Mouse (Mus musculus): Measurements from ENCODE around the gene Actbl2.
A peak's percentile ranks its signal among the peaks of the same experiment; 100 is the strongest.

Gene Actbl2

GRCm38 (mm10) chr13:111254713-111255112 lies at the start of gene Actbl2:
TSS of gene Actbl2 (plus strand) at chr13:111255013.
- DNase-seq (ENCODE audit: low spot score in 2 of 2) = no peak

DNA sequence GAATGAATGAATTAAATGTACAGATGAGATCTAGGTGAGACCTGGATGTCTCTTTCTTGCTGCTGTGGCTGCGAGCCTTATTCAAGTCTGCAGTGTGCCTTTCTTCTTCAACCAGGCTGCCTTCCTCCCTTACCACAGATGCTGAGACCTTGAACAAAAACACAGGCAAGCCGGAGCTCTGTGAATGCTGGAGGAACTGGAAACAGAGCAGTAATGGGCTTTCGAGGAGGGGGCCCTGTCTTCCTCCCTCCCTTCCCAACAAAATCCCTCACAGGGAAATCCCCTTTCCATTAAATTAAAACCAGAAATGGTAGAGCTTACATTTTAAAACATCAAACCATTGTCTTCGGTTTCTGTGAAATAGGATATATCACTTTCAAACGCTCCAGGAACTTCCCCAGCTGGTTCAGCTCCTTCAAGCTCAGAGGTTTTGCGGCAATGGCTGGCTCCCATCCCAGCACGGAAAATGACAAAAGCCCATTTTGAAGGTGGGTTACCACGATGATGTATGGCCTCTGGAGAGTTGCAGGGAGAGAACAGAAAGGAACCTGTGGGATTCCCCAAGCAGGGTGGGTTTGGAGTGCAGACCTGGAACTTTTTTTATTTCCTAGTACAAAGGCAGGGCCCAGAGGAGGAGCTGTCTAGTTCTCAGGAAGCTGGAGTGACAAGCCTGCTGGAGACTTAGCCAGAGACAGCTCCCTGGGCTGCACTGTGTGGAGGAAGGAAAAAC lies 44.0 kb upstream of the Actbl2 start:
- no peak for DNase-seq (ENCODE audit: low spot score in 2 of 2)

DNA sequence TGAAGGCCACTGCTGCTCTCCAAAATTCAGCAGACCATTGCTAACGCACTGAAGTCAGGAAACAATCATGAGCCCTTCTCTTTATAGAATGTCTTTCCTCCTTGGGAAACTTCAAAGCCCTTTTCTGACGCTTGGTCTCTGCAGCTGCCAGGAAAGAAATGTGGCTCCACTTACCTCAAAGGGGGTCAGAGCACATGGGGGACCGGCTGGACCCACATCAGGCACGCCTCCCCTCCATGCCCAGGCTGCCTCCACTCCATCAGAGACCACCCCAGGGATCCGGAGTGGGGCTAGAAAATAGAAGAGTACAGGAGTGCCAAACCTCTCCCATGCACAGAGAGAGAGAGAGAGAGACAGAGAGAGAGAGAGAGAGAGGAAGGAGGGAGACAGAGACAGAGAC lies 26.0 kb upstream of the Actbl2 start:
- no peak for DNase-seq (ENCODE audit: low spot score in 2 of 2)

- no peak for DNase-seq (ENCODE audit: low spot score in 2 of 2)
Measured at GRCm38 (mm10) chr13:111229541-111229940, 25.3 kb upstream of the Actbl2 start.

DNA sequence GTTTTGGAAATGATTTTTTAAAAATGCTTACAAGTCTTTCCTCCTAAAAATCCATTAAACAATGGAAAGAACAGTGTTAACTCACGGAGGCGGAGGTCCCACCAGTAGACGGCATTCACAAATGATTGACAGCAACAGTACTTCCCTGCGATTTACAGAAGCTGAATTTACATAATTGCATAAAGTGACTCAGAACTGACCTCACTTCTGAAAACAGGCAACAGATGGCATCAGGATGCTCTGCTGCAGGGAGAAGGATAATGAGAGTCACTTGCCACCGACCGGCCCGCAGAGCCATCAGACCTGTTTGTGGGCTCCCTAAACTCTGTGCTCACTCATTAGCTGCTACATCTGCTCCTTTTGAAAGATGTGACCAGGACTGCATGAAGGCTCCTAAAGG lies 22.4 kb upstream of the Actbl2 start:
- no peak for DNase-seq (ENCODE audit: low spot score in 2 of 2)

DNA sequence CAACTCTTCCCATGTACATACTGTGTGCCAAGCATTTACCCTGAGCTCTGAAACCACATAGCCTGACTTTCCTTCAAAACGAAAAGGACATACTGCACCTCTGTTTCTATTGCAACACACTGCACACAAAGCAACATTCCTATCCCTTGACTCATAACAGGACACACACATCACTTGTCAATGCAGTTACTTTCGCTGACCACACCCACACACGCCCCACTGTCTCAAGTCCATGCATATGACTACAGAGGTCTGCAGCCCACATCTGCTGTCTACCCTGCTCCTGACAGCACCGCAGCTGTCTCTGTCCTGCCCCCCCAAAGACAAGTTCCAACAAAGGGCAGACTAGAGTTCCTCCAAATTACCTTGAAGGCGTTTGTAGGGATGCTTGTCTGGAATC lies 21.5 kb upstream of the Actbl2 start:
- peak in 1 of 2 experiments; percentile 13 for DNase-seq (ENCODE audit: low spot score in 2 of 2)

- no peak for DNase-seq (ENCODE audit: low spot score in 2 of 2)
Measured at GRCm38 (mm10) chr13:111234573-111234972, 20.2 kb upstream of the Actbl2 start.

GRCm38 (mm10) chr13:111235719-111236166 lies 19.1 kb upstream of the Actbl2 start:
- peak in 1 of 2 experiments; percentile 9 for DNase-seq (ENCODE audit: low spot score in 2 of 2)

- no peak for DNase-seq (ENCODE audit: low spot score in 2 of 2)
Measured at GRCm38 (mm10) chr13:111236461-111236864, 18.4 kb upstream of the Actbl2 start.

DNA sequence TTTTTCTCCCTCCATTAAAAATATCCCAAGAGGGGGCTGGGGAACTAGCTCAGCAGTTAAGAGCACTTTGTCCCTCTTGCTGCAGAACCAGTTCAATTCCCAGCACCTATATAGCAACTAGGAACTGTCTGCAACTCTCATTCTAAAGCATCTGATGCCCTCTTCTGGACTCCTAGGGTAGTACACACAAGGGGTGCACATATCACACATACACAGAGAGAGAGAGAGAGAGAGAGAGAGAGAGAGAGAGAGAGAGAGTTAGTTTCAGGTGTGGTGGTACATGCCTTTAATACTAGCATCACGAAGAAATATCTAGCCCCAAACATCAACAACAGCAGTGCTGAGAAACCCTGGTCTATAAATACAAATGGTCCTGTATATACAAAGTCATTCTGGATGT lies 17.5 kb upstream of the Actbl2 start:
- DNase-seq (ENCODE audit: low spot score in 2 of 2) = no peak

DNA sequence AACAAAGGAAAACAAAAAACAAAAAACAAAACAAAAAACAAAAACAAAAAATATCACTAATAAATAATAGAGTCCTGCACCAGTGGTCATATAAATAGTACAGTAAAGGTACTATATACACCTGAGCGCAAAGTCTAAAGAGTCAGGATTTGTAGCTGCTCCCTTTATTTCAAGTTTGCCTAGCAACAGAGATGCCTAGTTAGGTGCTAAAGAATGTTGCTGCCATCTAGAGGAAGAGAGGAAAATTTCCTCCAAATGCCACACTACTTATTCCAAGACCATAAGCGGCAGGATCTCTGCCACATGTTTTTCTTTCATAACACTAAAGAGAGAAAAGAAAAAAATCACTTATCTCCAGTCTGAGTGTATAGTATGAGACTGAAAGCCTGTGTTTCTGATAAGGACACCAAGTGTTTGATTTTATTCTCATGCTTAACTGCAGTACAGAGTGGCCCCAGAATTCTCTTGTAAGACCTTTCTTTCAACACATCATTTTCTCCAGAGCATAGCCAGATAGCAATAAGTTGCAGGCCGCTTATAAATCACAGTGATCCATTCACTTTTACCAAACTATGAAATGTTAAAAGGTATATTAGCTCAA lies 16.8 kb upstream of the Actbl2 start:
- DNase-seq (ENCODE audit: low spot score in 2 of 2) = no peak

DNA sequence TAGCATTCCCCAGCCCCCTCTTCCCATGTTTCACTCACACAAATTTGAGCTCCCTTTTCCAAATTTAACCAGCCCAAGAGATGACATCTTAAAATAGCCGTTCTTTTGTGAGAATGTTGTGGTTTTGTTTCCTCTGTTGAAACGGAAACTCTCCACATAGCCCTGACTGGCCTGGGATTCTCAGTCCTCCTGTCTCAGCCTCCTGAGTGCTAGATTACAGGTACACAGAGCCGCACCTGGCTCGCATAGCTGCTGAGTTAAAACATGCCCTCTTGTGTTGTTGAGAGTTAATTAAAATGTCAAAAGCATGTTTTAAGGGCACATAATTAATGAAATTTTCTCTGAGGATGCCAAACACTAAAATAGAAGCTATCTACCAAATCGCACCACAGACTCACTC lies 3.7 kb upstream of the Actbl2 start:
- no peak for DNase-seq (ENCODE audit: low spot score in 2 of 2)

DNA sequence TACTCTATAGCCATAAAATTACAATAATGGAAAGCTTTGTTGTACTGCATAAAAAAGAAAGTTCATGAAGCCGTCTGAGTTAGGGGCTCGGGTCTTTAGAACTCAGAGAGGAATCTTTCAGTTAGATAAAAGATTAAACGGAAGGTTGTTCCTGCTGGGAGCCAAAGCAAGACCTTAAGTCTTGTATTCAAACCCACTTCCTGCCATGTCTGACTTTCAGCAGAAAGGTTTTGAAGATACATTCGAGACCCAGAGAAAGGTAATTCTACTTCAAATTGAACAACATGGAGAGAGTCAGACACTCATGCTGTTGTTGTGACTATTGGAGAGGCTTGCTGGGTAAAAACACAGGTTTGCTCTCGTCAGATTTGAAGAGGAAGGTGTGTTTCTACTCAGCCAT lies 3.0 kb upstream of the Actbl2 start:
- no peak for DNase-seq (ENCODE audit: low spot score in 2 of 2)

GRCm38 (mm10) chr13:111258016-111258415 lies 3.2 kb downstream of the Actbl2 start:
- no peak for DNase-seq (ENCODE audit: low spot score in 2 of 2)

DNA sequence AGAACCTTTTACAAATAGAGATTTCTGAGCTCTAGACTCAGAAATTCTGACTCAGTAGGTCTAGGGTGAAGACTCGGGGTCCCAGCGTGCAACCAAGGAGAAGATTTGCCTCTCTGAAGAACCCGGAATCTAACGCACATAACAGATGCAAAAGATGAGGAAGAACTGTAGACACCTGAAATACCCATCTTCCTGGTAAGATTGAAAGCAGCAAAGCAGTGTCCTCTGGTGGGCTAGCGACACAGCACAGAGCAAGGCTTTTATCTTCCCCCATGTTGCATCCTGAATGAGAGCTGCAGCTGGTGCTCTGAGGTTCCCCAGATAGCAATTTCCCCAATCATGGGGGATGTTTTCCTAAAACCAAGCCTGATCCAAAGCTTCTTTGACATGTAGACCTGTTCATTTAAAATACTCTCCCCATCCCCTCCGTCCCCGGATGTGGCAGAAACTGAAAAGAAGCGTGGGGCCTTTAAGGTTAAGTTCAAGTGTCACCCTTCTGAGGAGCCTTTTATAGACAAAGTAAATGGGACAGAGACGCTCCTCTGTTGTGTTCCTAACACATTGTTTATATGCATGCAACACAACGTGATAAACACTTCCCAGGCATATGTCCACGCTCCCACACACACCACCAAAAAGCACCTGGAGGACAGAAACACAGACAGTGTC lies 3.7 kb downstream of the Actbl2 start:
- DNase-seq (ENCODE audit: low spot score in 2 of 2) = no peak

- DNase-seq (ENCODE audit: low spot score in 2 of 2) = no peak
Measured at GRCm38 (mm10) chr13:111259093-111259491, 4.3 kb downstream of the Actbl2 start.

DNA sequence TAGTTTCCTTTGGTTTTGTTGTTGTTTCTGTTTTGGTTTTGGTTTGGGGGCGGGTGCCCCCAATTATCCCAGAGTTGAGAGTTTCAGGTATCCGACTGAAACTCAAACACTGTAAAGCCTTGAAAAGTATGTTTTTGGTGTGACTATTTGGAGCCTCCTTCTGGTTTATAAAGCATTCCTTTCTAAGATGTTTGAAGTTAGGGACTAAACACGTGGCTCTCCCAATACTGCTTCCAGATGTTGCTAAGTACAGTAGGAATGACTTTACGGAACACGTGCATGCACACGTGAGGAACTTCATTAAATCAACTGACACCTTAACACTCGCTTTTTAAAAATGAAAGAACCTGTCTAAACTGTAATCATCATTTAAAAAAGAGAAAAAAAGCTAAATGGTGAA lies 4.9 kb downstream of the Actbl2 start:
- no peak for DNase-seq (ENCODE audit: low spot score in 2 of 2)

- no peak for DNase-seq (ENCODE audit: low spot score in 2 of 2)
Measured at GRCm38 (mm10) chr13:111263186-111263585, 8.4 kb downstream of the Actbl2 start.

GRCm38 (mm10) chr13:111263758-111264157 lies 8.9 kb downstream of the Actbl2 start:
- no peak for DNase-seq (ENCODE audit: low spot score in 2 of 2)

GRCm38 (mm10) chr13:111265231-111266000 lies 10.6 kb downstream of the Actbl2 start:
- no peak for DNase-seq (ENCODE audit: low spot score in 2 of 2)

- DNase-seq (ENCODE audit: low spot score in 2 of 2) = no peak
Measured at GRCm38 (mm10) chr13:111266855-111267254, 12.0 kb downstream of the Actbl2 start.

GRCm38 (mm10) chr13:111268992-111269391 lies 14.2 kb downstream of the Actbl2 start:
- no peak for DNase-seq (ENCODE audit: low spot score in 2 of 2)
